Mouse (Mus musculus): ENCODE results near the gene Uap1l1. TPM values are rescaled to one million over a fixed set of nuclear protein-coding genes. Genes with fewer than 3 reads are reported as not detected.
"Not testable (repeated sequence)": the region's sequence is repeated elsewhere in the genome, so short reads cannot be mapped to it uniquely, and the experiment has no call there.

The Uap1l1 gene
- 5.1 and 7.0 TPM in 2 replicates for polyA plus RNA-seq (2014; fragmentation: Nextera tagmentation; extraction: Ambion mirVana)

GRCm38 (mm10) chr2:25365091-25365761 is at the start of gene Uap1l1:
Uap1l1 (minus strand) TSS chr2:25365682.
- Histone ChIP-seq H3K4me1 (ENCODE audit: control insufficient read depth, insufficient read depth, low read length) (peaks cover 3% of the 10 kb centered on the region; the same call in 1 of the 2 replicates), H3K27ac (ENCODE audit: low read depth, low read length) (no peak within 1 kb of the TSS), H3K27me3 (ENCODE audit: control insufficient read depth, insufficient read depth, low read length) (peaks cover 23% of the 10 kb centered on the region), H3K4me3 (ENCODE audit: low read depth, low read length) (peak within 1 kb of the TSS; percentile 48), H3K9me3 (ENCODE audit: control insufficient read depth, low read length) (no peaks in the 10 kb centered on the region), H3K36me3 (ENCODE audit: control insufficient read depth, insufficient read depth, low read length) (no peaks in the 10 kb centered on the region), H3K4me2 (ENCODE audit: low read depth) (peak within 1 kb of the TSS; percentile 95), H3K9ac (ENCODE audit: low read length) (peak within 1 kb of the TSS; percentile 56)
- DNase-seq (ENCODE audit: low spot score): peak; percentile 61
- ATAC-seq (ENCODE audit: insufficient read depth, low FRiP score, low TSS enrichment): peak; percentile 61; the same call in 1 of the 2 replicates
- WGBS: under 1% methylated on average over 54 of the region's 54 CpGs

- not testable (repeated sequence) for ATAC-seq (ENCODE audit: insufficient read depth, low FRiP score, low TSS enrichment); H3K4me3 ChIP-seq (ENCODE audit: low read depth, low read length); H3K4me2 ChIP-seq (ENCODE audit: low read depth); H3K4me1 ChIP-seq (ENCODE audit: control insufficient read depth, insufficient read depth, low read length); H3K9ac ChIP-seq (ENCODE audit: low read length); H3K27me3 ChIP-seq (ENCODE audit: control insufficient read depth, insufficient read depth, low read length); H3K27ac ChIP-seq (ENCODE audit: low read depth, low read length); H3K9me3 ChIP-seq (ENCODE audit: control insufficient read depth, low read length); H3K36me3 ChIP-seq (ENCODE audit: control insufficient read depth, insufficient read depth, low read length); DNase-seq (ENCODE audit: low spot score)
Observed at GRCm38 (mm10) chr2:25413436-25413835, 48.0 kb upstream of the Uap1l1 start.

- 90% methylated on average over 10 of the region's 10 CpGs for WGBS
- no peak overlapping the region for H3K9ac ChIP-seq (ENCODE audit: low read length)
- H3K9me3 ChIP-seq (ENCODE audit: control insufficient read depth, low read length): no peaks in the 10 kb centered on the region
- no peak overlapping the region for H3K4me2 ChIP-seq (ENCODE audit: low read depth)
- no peak overlapping the region for H3K4me3 ChIP-seq (ENCODE audit: low read depth, low read length)
- H3K27me3 ChIP-seq (ENCODE audit: control insufficient read depth, insufficient read depth, low read length): no peaks in the 10 kb centered on the region
- no peaks in the 10 kb centered on the region; the same call in 1 of the 2 replicates for H3K4me1 ChIP-seq (ENCODE audit: control insufficient read depth, insufficient read depth, low read length)
- H3K27ac ChIP-seq (ENCODE audit: low read depth, low read length): no peak overlapping the region
- ATAC-seq (ENCODE audit: insufficient read depth, low FRiP score, low TSS enrichment) (no peak), DNase-seq (ENCODE audit: low spot score) (no peak)
- H3K36me3 ChIP-seq (ENCODE audit: control insufficient read depth, insufficient read depth, low read length): no peaks in the 10 kb centered on the region
Observed at GRCm38 (mm10) chr2:25408908-25409307, 43.4 kb upstream of the Uap1l1 start.

- ATAC-seq (ENCODE audit: insufficient read depth, low FRiP score, low TSS enrichment): no peak
- no peaks in the 10 kb centered on the region for H3K36me3 ChIP-seq (ENCODE audit: control insufficient read depth, insufficient read depth, low read length)
- H3K4me1 ChIP-seq (ENCODE audit: control insufficient read depth, insufficient read depth, low read length): peaks cover 2% of the 10 kb centered on the region; the same call in 1 of the 2 replicates
- H3K27ac ChIP-seq (ENCODE audit: low read depth, low read length): no peak overlapping the region
- H3K9me3 ChIP-seq (ENCODE audit: control insufficient read depth, low read length): no peaks in the 10 kb centered on the region
- H3K4me2 ChIP-seq (ENCODE audit: low read depth): peak overlapping the region; percentile 75
- peaks cover 23% of the 10 kb centered on the region for H3K27me3 ChIP-seq (ENCODE audit: control insufficient read depth, insufficient read depth, low read length)
- no peak overlapping the region; the same call in 1 of the 2 replicates for H3K9ac ChIP-seq (ENCODE audit: low read length)
- no peak for DNase-seq (ENCODE audit: low spot score)
- H3K4me3 ChIP-seq (ENCODE audit: low read depth, low read length): peak overlapping the region; percentile 76
- WGBS: 82% methylated on average over 4 of the region's 4 CpGs
Observed at GRCm38 (mm10) chr2:25403994-25404393, 38.5 kb upstream of the Uap1l1 start.

GRCm38 (mm10) chr2:25402972-25403601 is 37.6 kb upstream of the Uap1l1 start:
- Histone ChIP-seq H3K36me3 (ENCODE audit: control insufficient read depth, insufficient read depth, low read length) (no peaks in the 10 kb centered on the region), H3K9me3 (ENCODE audit: control insufficient read depth, low read length) (no peaks in the 10 kb centered on the region), H3K4me2 (ENCODE audit: low read depth) (peak overlapping the region; percentile 75), H3K9ac (ENCODE audit: low read length) (peak overlapping the region; percentile 89), H3K27ac (ENCODE audit: low read depth, low read length) (peak overlapping the region; percentile 55), H3K4me3 (ENCODE audit: low read depth, low read length) (peak overlapping the region; percentile 76), H3K4me1 (ENCODE audit: control insufficient read depth, insufficient read depth, low read length) (peaks cover 2% of the 10 kb centered on the region; the same call in 1 of the 2 replicates), H3K27me3 (ENCODE audit: control insufficient read depth, insufficient read depth, low read length) (peaks cover 29% of the 10 kb centered on the region)
- DNase-seq (ENCODE audit: low spot score): peak; percentile 71
- 2% methylated on average over 45 of the region's 54 CpGs for WGBS
- ATAC-seq (ENCODE audit: insufficient read depth, low FRiP score, low TSS enrichment): peak; percentile 63

GRCm38 (mm10) chr2:25402377-25402971 is 37.0 kb upstream of the Uap1l1 start:
- Histone ChIP-seq H3K9ac (ENCODE audit: low read length) (peak overlapping the region; percentile 89), H3K4me2 (ENCODE audit: low read depth) (peak overlapping the region; percentile 75), H3K27me3 (ENCODE audit: control insufficient read depth, insufficient read depth, low read length) (peaks cover 29% of the 10 kb centered on the region), H3K36me3 (ENCODE audit: control insufficient read depth, insufficient read depth, low read length) (no peaks in the 10 kb centered on the region), H3K27ac (ENCODE audit: low read depth, low read length) (no peak overlapping the region; the same call in 1 of the 2 replicates), H3K4me3 (ENCODE audit: low read depth, low read length) (peak overlapping the region; percentile 76), H3K4me1 (ENCODE audit: control insufficient read depth, insufficient read depth, low read length) (peaks cover 2% of the 10 kb centered on the region; the same call in 1 of the 2 replicates), H3K9me3 (ENCODE audit: control insufficient read depth, low read length) (no peaks in the 10 kb centered on the region)
- peak; percentile 86 for DNase-seq (ENCODE audit: low spot score)
- 1% methylated on average over 13 of the region's 13 CpGs for WGBS
- peak; percentile 59 for ATAC-seq (ENCODE audit: insufficient read depth, low FRiP score, low TSS enrichment)

- Histone ChIP-seq H3K9me3 (ENCODE audit: control insufficient read depth, low read length) (no peaks in the 10 kb centered on the region), H3K4me1 (ENCODE audit: control insufficient read depth, insufficient read depth, low read length) (peaks cover 2% of the 10 kb centered on the region; the same call in 1 of the 2 replicates), H3K9ac (ENCODE audit: low read length) (no peak overlapping the region), H3K36me3 (ENCODE audit: control insufficient read depth, insufficient read depth, low read length) (no peaks in the 10 kb centered on the region), H3K27me3 (ENCODE audit: control insufficient read depth, insufficient read depth, low read length) (peaks cover 46% of the 10 kb centered on the region), H3K4me2 (ENCODE audit: low read depth) (peak overlapping the region; percentile 23; the same call in 1 of the 2 replicates), H3K4me3 (ENCODE audit: low read depth, low read length) (no peak overlapping the region), H3K27ac (ENCODE audit: low read depth, low read length) (no peak overlapping the region)
- ATAC-seq (ENCODE audit: insufficient read depth, low FRiP score, low TSS enrichment) (no peak), DNase-seq (ENCODE audit: low spot score) (peak; percentile 60)
- 3% methylated on average over 17 of the region's 17 CpGs for WGBS
Observed at GRCm38 (mm10) chr2:25400764-25401163, 35.3 kb upstream of the Uap1l1 start.

- ATAC-seq (ENCODE audit: insufficient read depth, low FRiP score, low TSS enrichment) (no peak), DNase-seq (ENCODE audit: low spot score) (no peak)
- no peak overlapping the region for H3K27ac ChIP-seq (ENCODE audit: low read depth, low read length)
- WGBS: 24% methylated on average over 16 of the region's 16 CpGs
- no peak overlapping the region for H3K4me2 ChIP-seq (ENCODE audit: low read depth)
- no peak overlapping the region for H3K9ac ChIP-seq (ENCODE audit: low read length)
- H3K27me3 ChIP-seq (ENCODE audit: control insufficient read depth, insufficient read depth, low read length): peaks cover 50% of the 10 kb centered on the region
- no peaks in the 10 kb centered on the region for H3K36me3 ChIP-seq (ENCODE audit: control insufficient read depth, insufficient read depth, low read length)
- H3K4me1 ChIP-seq (ENCODE audit: control insufficient read depth, insufficient read depth, low read length): peaks cover 2% of the 10 kb centered on the region; the same call in 1 of the 2 replicates
- no peak overlapping the region for H3K4me3 ChIP-seq (ENCODE audit: low read depth, low read length)
- no peaks in the 10 kb centered on the region for H3K9me3 ChIP-seq (ENCODE audit: control insufficient read depth, low read length)
Observed at GRCm38 (mm10) chr2:25400291-25400690, 34.8 kb upstream of the Uap1l1 start.

Measured in neural tube, embryonic 11.5 days (tissue).